ENCODE assay signal across 16 mouse cellular contexts in the genomic region with DNA sequence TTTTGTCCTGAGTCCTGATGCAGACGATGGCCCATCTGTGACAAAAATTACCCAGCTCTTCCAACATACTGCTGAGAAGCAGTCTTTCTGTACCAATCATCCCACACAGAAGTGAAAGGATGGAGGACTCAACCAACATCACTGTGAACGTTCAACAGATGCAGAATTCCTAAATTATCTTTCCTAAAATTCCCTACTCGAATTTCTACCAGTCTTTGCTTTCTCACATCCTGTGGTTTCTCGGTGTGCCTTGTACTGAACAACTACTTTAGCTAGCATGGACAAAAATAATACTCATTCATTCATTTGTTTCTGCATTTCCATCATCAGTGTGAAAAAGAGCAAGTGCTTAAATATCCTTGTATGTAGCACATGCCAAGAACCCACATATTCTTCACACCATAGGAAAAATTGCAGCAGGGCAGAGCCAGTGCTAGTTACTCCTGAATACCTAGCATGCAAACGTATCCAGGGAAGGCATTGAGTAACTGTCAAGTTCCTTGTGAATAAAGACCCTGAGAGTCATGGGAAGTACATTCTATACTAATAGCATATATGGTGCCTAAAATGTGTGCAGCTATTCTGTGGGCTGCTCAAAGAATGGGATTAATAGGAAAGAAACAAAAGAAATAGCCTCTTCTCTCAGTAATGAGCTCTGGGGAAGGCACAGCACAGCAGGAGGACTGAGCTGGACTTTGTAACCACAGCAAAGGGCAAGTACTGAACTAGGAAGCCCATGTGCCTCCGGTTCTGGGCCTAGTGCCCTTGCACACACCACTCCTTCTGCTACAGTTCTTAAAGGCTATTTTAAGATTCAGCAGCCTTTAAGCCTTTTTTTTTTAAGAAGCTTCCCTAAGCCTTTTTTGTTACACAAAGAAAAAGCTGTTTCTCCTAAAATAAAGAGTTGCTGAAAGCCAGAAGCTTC.
DNase-seq lines count a peak whose midpoint lies in the region; ATAC-seq and TF ChIP-seq lines count a peak whose summit lies in the region.
"Had no signal": no experiment of that assay in that cellular context is flagged by ENCODE, and none has a peak within 500 bp of the region (broad histone marks: within the 10 kb centered on the region; RNA-seq: fewer than 3 reads in every experiment).

No protein-coding gene starts in this region.

- no peak for TF ChIP-seq POLR2A in thymus, adult 2 months (IDR thresholded peaks at IDR 0.05; ENCODE audit: control insufficient read depth, extremely low read depth, insufficient read depth, low read length, poor library complexity)

- H3K9me3 ChIP-seq in forebrain, embryonic 14.5 days (replicated peaks; ENCODE audit: control insufficient read depth, low read length): no peaks in the 10 kb centered on the region
- H3K9me3 ChIP-seq: heart, embryonic 10.5 days; limb, embryonic 12.5 days; neural tube, embryonic 15.5 days; stomach, embryonic 15.5 days had no signal

- peak overlapping the region; percentile 70 for H3K27ac ChIP-seq in layer of hippocampus, adult 2 months
- no peak overlapping the region for H3K27ac ChIP-seq in forebrain, embryonic 14.5 days (ENCODE audit: low read depth, low read length)
- no peak overlapping the region for H3K27ac ChIP-seq in thymus, adult 2 months (ENCODE audit: control insufficient read depth, insufficient read depth, low read length)
- H3K27ac ChIP-seq: heart, embryonic 10.5 days; kidney, postnatal 0 days; limb, embryonic 12.5 days; neural tube, embryonic 15.5 days; stomach, embryonic 15.5 days had no signal

- H3K4me2 ChIP-seq in forebrain, embryonic 14.5 days (ENCODE audit: low read length): no peak overlapping the region
- H3K4me2 ChIP-seq: limb, embryonic 12.5 days; neural tube, embryonic 15.5 days; stomach, embryonic 15.5 days had no signal

- 55% methylated on average over 6 of the region's 6 CpGs for WGBS in forebrain, embryonic 14.5 days
- WGBS in thymus, adult 2 months: 75% methylated on average over 6 of the region's 6 CpGs

- no peaks in the 10 kb centered on the region for H3K36me3 ChIP-seq in forebrain, embryonic 14.5 days (ENCODE audit: control insufficient read depth, insufficient read depth, low read length)
- H3K36me3 ChIP-seq in thymus, adult 2 months (ENCODE audit: control insufficient read depth, insufficient read depth, low read length): no peaks in the 10 kb centered on the region
- H3K36me3 ChIP-seq: heart, embryonic 10.5 days; limb, embryonic 12.5 days; neural tube, embryonic 15.5 days; stomach, embryonic 15.5 days had no signal

- H3K4me1 ChIP-seq in forebrain, embryonic 14.5 days (ENCODE audit: control insufficient read depth, insufficient read depth, low read length): peaks cover 2% of the 10 kb centered on the region; the same call in 1 of the 2 replicates
- H3K4me1 ChIP-seq in thymus, adult 2 months (replicated peaks; ENCODE audit: control insufficient read depth, insufficient read depth, low read length): no peaks in the 10 kb centered on the region
- H3K4me1 ChIP-seq: heart, embryonic 10.5 days; neural tube, embryonic 15.5 days; stomach, embryonic 15.5 days had no signal

- H3K27me3 ChIP-seq in forebrain, embryonic 14.5 days (replicated peaks; ENCODE audit: control insufficient read depth, insufficient read depth, low read length): no peaks in the 10 kb centered on the region
- H3K27me3 ChIP-seq in thymus, adult 2 months (ENCODE audit: control insufficient read depth, insufficient read depth, low read length): no peaks in the 10 kb centered on the region
- H3K27me3 ChIP-seq: CH12.LX; limb, embryonic 12.5 days; neural tube, embryonic 15.5 days; stomach, embryonic 15.5 days had no signal

- no peak overlapping the region for H3K4me3 ChIP-seq in layer of hippocampus, adult 2 months
- no peak overlapping the region for H3K4me3 ChIP-seq in forebrain, embryonic 14.5 days (ENCODE audit: low read depth, low read length)
- H3K4me3 ChIP-seq in thymus, adult 2 months (ENCODE audit: control insufficient read depth, insufficient read depth, low read length): no peak overlapping the region
- H3K4me3 ChIP-seq: heart, embryonic 10.5 days; limb, embryonic 12.5 days; neural tube, embryonic 15.5 days; stomach, embryonic 15.5 days had no signal

- no peak for TF ChIP-seq CTCF in layer of hippocampus, adult 2 months (conservative IDR thresholded peaks at IDR 0.05)
- no peak for TF ChIP-seq CTCF in thymus, adult 2 months (IDR thresholded peaks at IDR 0.05; ENCODE audit: borderline replicate concordance, control insufficient read depth, extremely low read depth, insufficient read depth, low read length, poor library complexity)

- no peak for ATAC-seq in forebrain, embryonic 14.5 days

- DNase-seq in layer of hippocampus, adult 2 months (ENCODE audit: low spot score in 2 of 2): no peak
- DNase-seq in layer of hippocampus, postnatal 36 days: no peak
- DNase-seq in forebrain, embryonic 14.5 days (ENCODE audit: low spot score): peak; percentile 50
- DNase-seq in kidney, postnatal 25 days: peak; percentile 61 to 82
- DNase-seq in right cerebral cortex, postnatal 14 days: peak; percentile 6
- no peak for DNase-seq in urinary bladder, adult 18-20 months (ENCODE audit: low spot score in 2 of 2)
- DNase-seq in thymus, adult 2 months: no peak
- DNase-seq: adrenal gland, adult 2 months; cerebellum, postnatal 25 days; lung, adult 2 months had no signal

- no peak overlapping the region for H3K9ac ChIP-seq in forebrain, embryonic 14.5 days (ENCODE audit: low read length)
- H3K9ac ChIP-seq: limb, embryonic 12.5 days; neural tube, embryonic 15.5 days; stomach, embryonic 15.5 days had no signal

Comparison
In these comparisons a context has a peak if more than half of its experiments do, and no peak if none do; other contexts are left out.
1. DNase-seq: peak in forebrain, embryonic 14.5 days (single experiment), kidney, postnatal 25 days (2 of 2) and right cerebral cortex, postnatal 14 days (single experiment); none in layer of hippocampus, adult 2 months (0 of 2), layer of hippocampus, postnatal 36 days (0 of 2), urinary bladder, adult 18-20 months (0 of 2) and thymus, adult 2 months (single experiment).